Mouse (Mus musculus) small intestine, adult 2 months (tissue): Measurements from ENCODE around the gene Ahcy. TPM values are rescaled to one million over a fixed set of nuclear protein-coding genes. Genes with fewer than 3 reads are reported as not detected.
"Not testable (repeated sequence)": the region's sequence is repeated elsewhere in the genome, so short reads cannot be mapped to it uniquely, and the experiment has no call there.

Experiments used
- H3K27ac ChIP-seq: fragments of 200-500 bp; 2 replicates; pipeline ENCODE4 v1.5.1; 2012; ENCODE audit warnings: low read depth, low read length, control low read depth, inconsistent platforms; ENCODE audit not compliant: insufficient read depth
- H3K27me3 ChIP-seq: fragments of 200-500 bp; 2 replicates; pipeline ENCODE4 v1.6.1; 2012; ENCODE audit warnings: mild to moderate bottlenecking, moderate library complexity, low read length, inconsistent platforms; ENCODE audit not compliant: control insufficient read depth, insufficient read depth
- H3K36me3 ChIP-seq: fragments of 200-500 bp; 2 replicates; pipeline ENCODE4 v1.6.1; 2012; ENCODE audit warnings: mild to moderate bottlenecking, low read length, control low read depth, inconsistent platforms; ENCODE audit not compliant: control insufficient read depth, insufficient read depth
- H3K4me1 ChIP-seq: fragments of 200-500 bp; 2 replicates; pipeline ENCODE4 v1.6.1; 2012; ENCODE audit warnings: low read length, inconsistent platforms, mixed read lengths; ENCODE audit not compliant: control insufficient read depth, insufficient read depth, insufficient read length
- H3K4me3 ChIP-seq: fragments of 200-500 bp; 2 replicates; pipeline ENCODE4 v1.5.1; 2012; ENCODE audit warnings: low read depth, mild to moderate bottlenecking, control low read depth, inconsistent platforms, low read length, moderate library complexity
- CTCF ChIP-seq: fragments of 200-500 bp; IDR thresholded peaks from 2 replicates; pipeline ENCODE4 v1.5.1; 2012; ENCODE audit warnings: low read depth, mild to moderate bottlenecking, control low read depth, inconsistent platforms, low read length, moderate library complexity, mixed read lengths; ENCODE audit not compliant: insufficient replicate concordance, insufficient read length; ENCODE audit errors: extremely low read depth
- POLR2A ChIP-seq: fragments of 200-500 bp; IDR thresholded peaks from 2 replicates; pipeline ENCODE4 v1.6.1; 2012; ENCODE audit warnings: low read depth, mild to moderate bottlenecking, control low read depth, inconsistent platforms, low read length, moderate library complexity
- WGBS: fragments of 180-500 bp; shearing (Covaris S2); methylation state at CpG from one replicate; pipeline ENCODE4 v1.1.7; 2018; 5-methylcytosine and 5-hydroxymethylcytosine counted together
- polyA plus RNA-seq: library from polyadenylated mRNA; depleted of rRNA; stranded (reverse); fragments of >200 nt; gene quantifications from 2 replicates; pipeline ENCODE4 v1.2.3, GENCODE M21; 2012; rRNA removed

Gene Ahcy
- 76.5 and 98.7 TPM in 2 replicates for polyA plus RNA-seq

DNA sequence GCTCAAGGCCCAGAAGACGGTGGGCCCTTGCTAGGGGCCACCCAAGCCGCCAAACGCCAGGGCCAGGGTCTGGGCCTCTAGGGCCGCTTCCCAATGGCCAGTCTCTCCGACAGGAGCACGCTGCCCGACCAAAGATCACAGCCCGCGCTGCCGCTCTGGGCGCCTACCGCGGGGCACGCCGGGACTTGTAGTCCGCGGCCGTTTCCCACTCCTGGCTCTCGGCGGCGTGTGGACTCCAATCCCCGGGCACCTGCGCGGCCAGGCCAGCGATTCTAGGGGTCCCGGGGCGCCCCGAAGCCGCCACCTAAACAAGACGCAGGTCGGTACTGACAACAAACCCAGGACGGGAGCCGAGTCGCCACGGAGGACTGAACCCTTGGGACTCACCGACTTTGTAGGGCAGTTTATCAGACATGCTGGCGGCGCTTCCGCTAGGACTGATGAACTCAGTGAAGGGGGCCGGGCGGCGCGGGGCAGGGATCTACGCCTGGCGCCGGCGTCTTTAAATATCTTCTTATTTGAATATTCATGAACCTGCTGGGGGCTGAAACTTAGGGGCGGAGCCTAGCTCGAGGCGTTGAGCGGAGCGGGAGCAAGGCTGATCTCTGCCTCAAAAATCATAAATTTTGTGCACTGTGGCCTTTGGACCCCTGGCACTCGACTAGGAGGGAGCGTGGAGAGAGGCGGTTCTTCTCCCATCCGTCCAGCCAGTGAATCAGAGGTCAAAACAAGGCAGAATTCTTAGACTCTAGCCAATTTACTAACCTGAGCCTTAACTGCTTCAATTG lies at the start of gene Ahcy:
TSS of gene Ahcy (minus strand) at position 520 of the 788 bp plus-strand sequence.
- Histone ChIP-seq H3K27me3 (no peaks in the 10 kb centered on the region), H3K36me3 (no peaks in the 10 kb centered on the region), H3K4me3 (peak within 1 kb of the TSS; percentile 88), H3K27ac (peak within 1 kb of the TSS; percentile 66), H3K4me1 (peaks cover 21% of the 10 kb centered on the region; the same call in 1 of the 2 replicates)
- under 1% methylated on average over 56 of the region's 56 CpGs for WGBS
- TF ChIP-seq CTCF: no peak
- peak; percentile 59; the same call in 1 of the 2 replicates for TF ChIP-seq POLR2A

- Histone ChIP-seq H3K27me3 (no peaks in the 10 kb centered on the region), H3K4me3 (no peak overlapping the region), H3K36me3 (no peaks in the 10 kb centered on the region), H3K27ac (peak overlapping the region; percentile 59), H3K4me1 (no peaks in the 10 kb centered on the region; the same call in 1 of the 2 replicates)
- WGBS: 53% methylated on average over 7 of the region's 7 CpGs
- TF ChIP-seq POLR2A (no peak), CTCF (no peak)
These were observed 41.0 kb upstream of the Ahcy start for GRCm38 (mm10) chr2:155115216-155115830.

DNA sequence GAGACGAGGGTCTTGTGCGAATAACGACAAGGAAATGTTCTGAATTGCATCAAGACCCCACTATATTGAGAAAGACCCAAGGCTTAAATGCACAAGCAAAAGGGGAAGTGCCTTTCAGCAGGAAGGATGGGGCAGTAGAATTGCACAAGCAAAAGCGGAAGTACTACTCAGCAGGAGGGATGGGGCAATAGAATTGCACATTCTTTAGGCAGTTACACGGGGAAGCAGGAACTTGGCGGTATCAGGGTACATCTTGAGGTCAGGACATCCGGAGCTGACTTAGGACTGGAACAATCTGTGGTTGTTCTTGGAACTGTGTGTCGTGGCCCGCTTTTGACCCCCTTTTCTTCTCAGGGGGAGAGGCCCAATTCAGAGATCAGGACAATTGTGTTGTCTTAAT lies 33.0 kb upstream of the Ahcy start:
- not testable (repeated sequence) for H3K27ac ChIP-seq, H3K36me3 ChIP-seq, H3K4me3 ChIP-seq, H3K27me3 ChIP-seq, H3K4me1 ChIP-seq
- WGBS: 82% methylated on average over 9 of the region's 9 CpGs

DNA sequence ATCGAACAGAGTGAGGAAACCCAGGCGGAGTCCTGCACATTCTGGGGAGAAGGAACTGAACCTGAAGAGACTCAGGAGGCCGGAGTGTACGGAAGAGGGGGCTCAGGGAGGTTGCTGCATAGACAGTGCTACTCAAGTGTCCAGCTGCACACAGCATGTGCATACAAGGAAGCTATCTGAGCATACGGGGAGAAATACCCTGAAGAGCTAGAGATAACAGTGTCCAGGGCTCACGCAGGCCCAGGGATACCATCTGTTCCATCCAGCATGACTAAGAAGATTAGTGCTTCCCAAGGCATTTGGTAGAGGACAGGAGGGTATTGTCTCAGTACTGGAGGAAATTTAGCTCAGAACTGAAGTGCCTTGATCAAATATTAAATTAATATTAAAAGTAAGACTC lies 29.3 kb upstream of the Ahcy start:
- Histone ChIP-seq H3K27ac (peak overlapping the region; percentile 10; the same call in 1 of the 2 replicates), H3K4me1 (peaks cover 17% of the 10 kb centered on the region; the same call in 1 of the 2 replicates), H3K4me3 (no peak overlapping the region), H3K36me3 (no peaks in the 10 kb centered on the region), H3K27me3 (no peaks in the 10 kb centered on the region)
- TF ChIP-seq CTCF: no peak
- TF ChIP-seq POLR2A: no peak
- WGBS: 70% methylated on average over 6 of the region's 6 CpGs

DNA sequence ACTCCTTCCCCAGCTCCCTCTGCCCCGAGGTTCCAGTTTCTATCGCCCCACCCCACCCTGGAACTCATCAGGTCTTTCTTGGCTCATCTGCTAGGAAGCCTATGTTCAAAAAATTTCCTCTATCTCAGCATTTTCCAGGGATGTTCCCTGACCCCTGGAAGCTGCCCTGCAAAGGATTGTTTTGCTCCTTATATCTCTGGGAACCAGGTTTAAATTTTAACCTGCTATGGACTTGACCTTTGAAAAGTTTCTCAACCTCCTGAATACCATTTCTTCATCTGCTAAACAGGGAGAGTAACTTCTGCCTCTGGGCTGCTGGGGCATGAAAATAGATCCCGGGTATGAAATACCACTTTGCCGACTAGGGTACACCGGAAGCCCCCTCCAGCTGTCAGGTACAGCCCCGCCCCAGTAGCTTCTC lies 27.5 kb upstream of the Ahcy start:
- Histone ChIP-seq H3K36me3 (no peaks in the 10 kb centered on the region), H3K4me1 (peaks cover 17% of the 10 kb centered on the region; the same call in 1 of the 2 replicates), H3K4me3 (peak overlapping the region; percentile 61), H3K27me3 (no peaks in the 10 kb centered on the region), H3K27ac (peak overlapping the region; percentile 98)
- WGBS: 21% methylated on average over 6 of the region's 6 CpGs
- no peak for TF ChIP-seq CTCF
- peak; percentile 42; the same call in 1 of the 2 replicates for TF ChIP-seq POLR2A

DNA sequence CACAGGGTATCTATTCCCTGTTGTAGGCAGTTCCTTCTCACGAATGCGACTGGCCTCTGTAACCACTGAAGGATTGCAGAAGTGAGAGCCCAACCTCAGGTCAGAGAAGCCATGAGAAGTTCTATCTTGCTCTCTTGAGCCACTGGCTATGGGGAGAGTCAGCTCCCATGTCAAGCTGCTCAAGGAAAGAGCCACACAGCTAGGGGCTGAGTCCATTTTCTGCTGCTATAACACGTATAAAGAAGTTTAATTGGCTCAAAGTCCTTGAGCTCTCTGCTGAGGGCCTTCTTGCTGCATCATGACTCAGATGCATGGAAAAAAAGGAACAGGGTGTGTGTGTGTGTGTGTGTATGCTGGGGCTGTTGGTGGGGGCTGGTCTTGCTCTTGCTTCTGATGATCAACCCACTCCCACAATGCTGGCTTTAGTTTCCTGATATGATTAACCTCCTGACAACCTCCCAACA lies 26.5 kb upstream of the Ahcy start:
- H3K27ac ChIP-seq: peak overlapping the region; percentile 99
- peaks cover 17% of the 10 kb centered on the region; the same call in 1 of the 2 replicates for H3K4me1 ChIP-seq
- H3K27me3 ChIP-seq: no peaks in the 10 kb centered on the region
- TF ChIP-seq POLR2A: no peak
- no peak overlapping the region for H3K4me3 ChIP-seq
- 20% methylated on average over 3 of the region's 3 CpGs for WGBS
- no peaks in the 10 kb centered on the region for H3K36me3 ChIP-seq
